Mouse (Mus musculus) lung, adult 2 months (tissue): ENCODE data around the gene L3mbtl4.

Experiments
- CTCF ChIP-seq: fragments of 200-500 bp; IDR thresholded peaks from 2 replicates; pipeline ENCODE4 v1.5.1; 2011; ENCODE audit warnings: mild to moderate bottlenecking, low read length, control low read depth; ENCODE audit not compliant: insufficient read depth
- POLR2A ChIP-seq: fragments of 200-500 bp; IDR thresholded peaks from 2 replicates; pipeline ENCODE4 v1.6.1; 2011; ENCODE audit warnings: low read depth, mild to moderate bottlenecking, control low read depth, low read length, borderline replicate concordance; ENCODE audit errors: extremely low read depth

DNA sequence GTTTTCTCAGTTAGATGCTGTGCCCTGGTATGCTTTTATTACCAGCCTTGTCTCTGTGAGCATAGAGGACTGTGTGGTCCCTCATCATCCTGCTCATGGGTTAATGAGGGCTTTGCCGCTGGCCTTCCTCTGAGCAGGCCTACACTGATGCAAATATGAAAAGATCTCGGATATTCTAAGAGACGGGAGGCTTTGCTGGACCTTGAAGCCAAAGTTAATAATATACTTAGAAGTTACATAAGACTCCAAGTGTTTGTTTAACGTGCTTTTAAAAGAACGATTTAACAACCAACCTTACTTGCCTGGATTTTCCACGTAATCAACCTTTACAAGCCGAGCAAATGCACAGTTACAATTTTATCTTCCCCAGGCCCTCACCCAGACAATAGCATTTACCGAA is 15.1 kb downstream of the L3mbtl4 start:
- TF ChIP-seq POLR2A (no peak), CTCF (no peak)
